Mouse (Mus musculus): ENCODE data around the gene Med22. TPM values are rescaled to one million over a fixed set of nuclear protein-coding genes. Genes with fewer than 3 reads are reported as not detected.

Med22 gene
- total and polyA plus RNA-seq, 3 experiments, result 79.0 to 90.1 TPM; not detected in 1

- Histone ChIP-seq H3K9me3 (replicated peaks; ENCODE audit: insufficient read depth, low read length) (no peaks in the 10 kb centered on the region), H3K27me3 (ENCODE audit: control insufficient read depth in 1 of 2, insufficient read depth in 2 of 2, low read length in 2 of 2) (no peaks in the 10 kb centered on the region), H3K4me3 (ENCODE audit: control insufficient read depth in 1 of 2, insufficient read depth in 1 of 2, low read depth in 2 of 2, low read length in 2 of 2) (peak overlapping the region; percentile 74 to 82), H3K36me3 (ENCODE audit: control insufficient read depth in 1 of 2, insufficient read depth in 2 of 2, low read length in 2 of 2) (peaks cover 1 to 10% of the 10 kb centered on the region in 2 experiments), H3K9ac (ENCODE audit: control insufficient read depth, low read depth, low read length, poor library complexity, severe bottlenecking) (peak overlapping the region; percentile 79), H3K79me2 (ENCODE audit: control insufficient read depth, insufficient read depth, low read length, poor library complexity) (peaks cover 51% of the 10 kb centered on the region), H3K4me1 (ENCODE audit: control insufficient read depth in 1 of 2, insufficient read depth in 2 of 2, low read length in 2 of 2) (peaks cover 0 to 4% of the 10 kb centered on the region in 2 experiments; a peak in 1 of 4 replicates), H3K27ac (ENCODE audit: control insufficient read depth, low read depth, low read length) (peak overlapping the region; percentile 91)
- peak; percentile 70 for DNase-seq (ENCODE audit: low read depth, low spot score)
- no peak for TF ChIP-seq USF1 (IDR thresholded peaks at IDR 0.05; ENCODE audit: low read depth, low read length)
- no peak for TF ChIP-seq GATA1 (IDR thresholded peaks at IDR 0.05; ENCODE audit: low read depth, low read length)
- no peak for TF ChIP-seq UBTF (IDR thresholded peaks at IDR 0.05; ENCODE audit: borderline replicate concordance, insufficient read depth, low read depth, low read length)
- TF ChIP-seq MAX (IDR thresholded peaks at IDR 0.05; ENCODE audit: low read length), result 0 out of 2 replicates have a peak, but pooled peaks have one; percentile 53
- no peak for TF ChIP-seq RAD21 (IDR thresholded peaks at IDR 0.05; ENCODE audit: low read depth, low read length)
- no peak for TF ChIP-seq ZNF384 (IDR thresholded peaks at IDR 0.05; ENCODE audit: low read depth, low read length)
- 0 out of 2 replicates have a peak, but pooled peaks have one; percentile 10 for TF ChIP-seq MYC (IDR thresholded peaks at IDR 0.05; ENCODE audit: low read depth, low read length)
- TF ChIP-seq RCOR1 (IDR thresholded peaks at IDR 0.05; ENCODE audit: low read depth, low read length), result 0 out of 2 replicates have a peak, but pooled peaks have one; percentile 22
Observed at GRCm38 (mm10) chr2:26903311-26903710, 7.2 kb downstream of the Med22 start.

- H3K4me1 ChIP-seq (ENCODE audit: control insufficient read depth in 1 of 2, insufficient read depth in 2 of 2, low read length in 2 of 2), result peaks cover 0 to 4% of the 10 kb centered on the region in 2 experiments; a peak in 1 of 4 replicates
Observed at GRCm38 (mm10) chr2:26902467-26903220, 7.8 kb downstream of the Med22 start, which contains the start of gene Surf6. TSS of gene Surf6 (minus strand) at chr2:26902879.

More at GRCm38 (mm10) chr2:26902467-26903220, 7.8 kb downstream of the Med22 start, which contains the start of gene Surf6:
- TF ChIP-seq GATA1 (IDR thresholded peaks at IDR 0.05; ENCODE audit: low read depth, low read length), result peak; percentile 54; the same call in 1 of the 2 replicates
- peak; percentile 93 for TF ChIP-seq HCFC1 (IDR thresholded peaks at IDR 0.05; ENCODE audit: low read depth, low read length)
- peak; percentile 93 for TF ChIP-seq MXI1 (IDR thresholded peaks at IDR 0.05; ENCODE audit: low read depth, low read length)
- TF ChIP-seq ETS1 (IDR thresholded peaks at IDR 0.05; ENCODE audit: low read depth, low read length), result peak; percentile 80
- no peak for TF ChIP-seq SMC3 (IDR thresholded peaks at IDR 0.05; ENCODE audit: low read depth, low read length)
- no peak for TF ChIP-seq UBTF (IDR thresholded peaks at IDR 0.05; ENCODE audit: borderline replicate concordance, insufficient read depth, low read depth, low read length)
- TF ChIP-seq TCF12 (IDR thresholded peaks at IDR 0.05; ENCODE audit: low read depth, low read length), result peak; percentile 56; the same call in 1 of the 2 replicates
- peak; percentile 85 for TF ChIP-seq ZMIZ1 (IDR thresholded peaks at IDR 0.05; ENCODE audit: low read depth, low read length)
- TF ChIP-seq NRF1 (IDR thresholded peaks at IDR 0.05; ENCODE audit: insufficient read depth, low read depth, low read length, poor library complexity, severe bottlenecking), result peak; percentile 87
- no peak for TF ChIP-seq JUND (IDR thresholded peaks at IDR 0.05; ENCODE audit: low read depth, low read length)
- TF ChIP-seq MAX (IDR thresholded peaks at IDR 0.05; ENCODE audit: low read length), result peak; percentile 81
- TF ChIP-seq KAT2A (conservative IDR thresholded peaks at IDR 0.05; ENCODE audit: low read depth, low read length), result peak; percentile 69; the same call in 1 of the 2 replicates
- TF ChIP-seq SIN3A (IDR thresholded peaks at IDR 0.05; ENCODE audit: low read length), result peak; percentile 99
- TF ChIP-seq ELF1 (IDR thresholded peaks at IDR 0.05; ENCODE audit: low read depth, low read length), result peak; percentile 96
- no peak for TF ChIP-seq ZNF384 (IDR thresholded peaks at IDR 0.05; ENCODE audit: low read depth, low read length)
- peak; percentile 56 for TF ChIP-seq MAZ (IDR thresholded peaks at IDR 0.05; ENCODE audit: low read depth, low read length)
- 0 out of 2 replicates have a peak, but pooled peaks have one; percentile 0 for TF ChIP-seq BHLHE40 (IDR thresholded peaks at IDR 0.05; ENCODE audit: borderline replicate concordance, low read depth, low read length)
- peak; percentile 86 for TF ChIP-seq TBP (IDR thresholded peaks at IDR 0.05; ENCODE audit: low read depth, low read length)
- TF ChIP-seq NELFE (IDR thresholded peaks at IDR 0.05; ENCODE audit: low read depth, low read length), result peak; percentile 91
- no peak for TF ChIP-seq CHD2 (IDR thresholded peaks at IDR 0.05; ENCODE audit: low read length)
- peak; percentile 86 for TF ChIP-seq MYC (IDR thresholded peaks at IDR 0.05; ENCODE audit: low read depth, low read length)
- peak; percentile 76 to 98 for TF ChIP-seq POLR2A (IDR thresholded peaks at IDR 0.05; ENCODE audit: control insufficient read depth in 1 of 2, insufficient read depth in 1 of 2, low read depth in 1 of 2, low read length in 2 of 2, poor library complexity in 1 of 2)
- peak; percentile 92 for TF ChIP-seq POLR2AphosphoS2 (IDR thresholded peaks at IDR 0.05; ENCODE audit: low read length)
- TF ChIP-seq USF1 (IDR thresholded peaks at IDR 0.05; ENCODE audit: low read depth, low read length), result peak; percentile 63
- Histone ChIP-seq H3K4me3 (ENCODE audit: control insufficient read depth in 1 of 2, insufficient read depth in 1 of 2, low read depth in 2 of 2, low read length in 2 of 2) (peak within 1 kb of the TSS; percentile 82 to 85), H3K27me3 (ENCODE audit: control insufficient read depth in 1 of 2, insufficient read depth in 2 of 2, low read length in 2 of 2) (no peaks in the 10 kb centered on the region), H3K36me3 (ENCODE audit: control insufficient read depth in 1 of 2, insufficient read depth in 2 of 2, low read length in 2 of 2) (peaks cover 4 to 10% of the 10 kb centered on the region in 2 experiments), H3K9ac (ENCODE audit: control insufficient read depth, low read depth, low read length, poor library complexity, severe bottlenecking) (peak within 1 kb of the TSS; percentile 89), H3K9me3 (replicated peaks; ENCODE audit: insufficient read depth, low read length) (no peaks in the 10 kb centered on the region), H3K27ac (ENCODE audit: control insufficient read depth, low read depth, low read length) (peak within 1 kb of the TSS; percentile 91), H3K79me2 (ENCODE audit: control insufficient read depth, insufficient read depth, low read length, poor library complexity) (peaks cover 46% of the 10 kb centered on the region)
- peak; percentile 99 for DNase-seq (ENCODE audit: low read depth, low spot score)
